Mouse (Mus musculus): ENCODE results near the gene Col2a1. TPM values are rescaled to one million over a fixed set of nuclear protein-coding genes. Genes with fewer than 3 reads are reported as not detected.
A peak's percentile ranks its signal among the peaks of the same experiment; 100 is the strongest.

The Col2a1 gene
- 208 and 219 TPM in 2 replicates for polyA plus RNA-seq (2014; fragmentation: Nextera tagmentation; extraction: Ambion mirVana)

GRCm38 (mm10) chr15:98003822-98004739, at the start of gene Col2a1:
Gene Col2a1 (minus strand): TSS chr15:98004695.
- H3K9me3 ChIP-seq (ENCODE audit: control insufficient read depth, low read length), result no peaks in the 10 kb centered on the region
- H3K4me1 ChIP-seq (ENCODE audit: control insufficient read depth, insufficient read depth, low read length), result peaks cover 30% of the 10 kb centered on the region
- peak within 1 kb of the TSS; percentile 92 for H3K9ac ChIP-seq (ENCODE audit: low read length)
- H3K27me3 ChIP-seq (ENCODE audit: control insufficient read depth, insufficient read depth, low read length), result 0 out of 2 replicates have a peak, but pooled peaks cover 4% of the 10 kb centered on the region
- H3K4me2 ChIP-seq (ENCODE audit: low read depth), result peak within 1 kb of the TSS; percentile 82
- DNase-seq (ENCODE audit: low spot score) (peak; percentile 82), ATAC-seq (ENCODE audit: insufficient read depth, low FRiP score, low TSS enrichment) (peak; percentile 11)
- WGBS, result under 1% methylated on average over 44 of the region's 59 CpGs
- no peaks in the 10 kb centered on the region for H3K36me3 ChIP-seq (ENCODE audit: control insufficient read depth, insufficient read depth, low read length)
- peak within 1 kb of the TSS; percentile 93 for H3K27ac ChIP-seq (ENCODE audit: low read depth, low read length)
- peak within 1 kb of the TSS; percentile 71 for H3K4me3 ChIP-seq (ENCODE audit: low read depth, low read length)

- peaks cover 15% of the 10 kb centered on the region; the same call in 1 of the 2 replicates for H3K36me3 ChIP-seq (ENCODE audit: control insufficient read depth, insufficient read depth, low read length)
These were observed 47.2 kb upstream of the Col2a1 start for GRCm38 (mm10) chr15:98051685-98052084.

GRCm38 (mm10) chr15:98048918-98049700, 44.6 kb upstream of the Col2a1 start:
- Histone ChIP-seq H3K4me1 (ENCODE audit: control insufficient read depth, insufficient read depth, low read length) (no peaks in the 10 kb centered on the region), H3K4me2 (ENCODE audit: low read depth) (no peak overlapping the region), H3K27ac (ENCODE audit: low read depth, low read length) (no peak overlapping the region), H3K36me3 (ENCODE audit: control insufficient read depth, insufficient read depth, low read length) (peaks cover 27% of the 10 kb centered on the region), H3K4me3 (ENCODE audit: low read depth, low read length) (no peak overlapping the region), H3K27me3 (ENCODE audit: control insufficient read depth, insufficient read depth, low read length) (no peaks in the 10 kb centered on the region), H3K9ac (ENCODE audit: low read length) (no peak overlapping the region), H3K9me3 (ENCODE audit: control insufficient read depth, low read length) (no peaks in the 10 kb centered on the region)
- whole genome bisulfite sequencing, result 93% methylated on average over 13 of the region's 13 CpGs
- no peak for DNase-seq (ENCODE audit: low spot score)
- no peak for ATAC-seq (ENCODE audit: insufficient read depth, low FRiP score, low TSS enrichment)

More at GRCm38 (mm10) chr15:98051685-98052084, 47.2 kb upstream of the Col2a1 start:
- no peaks in the 10 kb centered on the region for H3K4me1 ChIP-seq (ENCODE audit: control insufficient read depth, insufficient read depth, low read length)
- H3K27ac ChIP-seq (ENCODE audit: low read depth, low read length), result no peak overlapping the region
- H3K9ac ChIP-seq (ENCODE audit: low read length), result no peak overlapping the region
- H3K4me2 ChIP-seq (ENCODE audit: low read depth), result no peak overlapping the region
- DNase-seq (ENCODE audit: low spot score), result no peak
- no peaks in the 10 kb centered on the region for H3K9me3 ChIP-seq (ENCODE audit: control insufficient read depth, low read length)
- no peak overlapping the region for H3K4me3 ChIP-seq (ENCODE audit: low read depth, low read length)
- no peaks in the 10 kb centered on the region for H3K27me3 ChIP-seq (ENCODE audit: control insufficient read depth, insufficient read depth, low read length)
- 93% methylated on average over 5 of the region's 5 CpGs for WGBS
- no peak for ATAC-seq (ENCODE audit: insufficient read depth, low FRiP score, low TSS enrichment)

GRCm38 (mm10) chr15:98044387-98044786, 39.9 kb upstream of the Col2a1 start:
- no peak overlapping the region for H3K9ac ChIP-seq (ENCODE audit: low read length)
- no peak overlapping the region for H3K27ac ChIP-seq (ENCODE audit: low read depth, low read length)
- DNase-seq (ENCODE audit: low spot score), result no peak
- no peak overlapping the region for H3K4me3 ChIP-seq (ENCODE audit: low read depth, low read length)
- H3K27me3 ChIP-seq (ENCODE audit: control insufficient read depth, insufficient read depth, low read length), result no peaks in the 10 kb centered on the region
- no peak overlapping the region for H3K4me2 ChIP-seq (ENCODE audit: low read depth)
- H3K36me3 ChIP-seq (ENCODE audit: control insufficient read depth, insufficient read depth, low read length), result peaks cover 26% of the 10 kb centered on the region
- no peak for ATAC-seq (ENCODE audit: insufficient read depth, low FRiP score, low TSS enrichment)
- no peaks in the 10 kb centered on the region for H3K4me1 ChIP-seq (ENCODE audit: control insufficient read depth, insufficient read depth, low read length)
- 94% methylated on average over 5 of the region's 5 CpGs for WGBS
- no peaks in the 10 kb centered on the region for H3K9me3 ChIP-seq (ENCODE audit: control insufficient read depth, low read length)

- H3K4me2 ChIP-seq (ENCODE audit: low read depth), result no peak overlapping the region
- H3K9me3 ChIP-seq (ENCODE audit: control insufficient read depth, low read length), result no peaks in the 10 kb centered on the region
- H3K27me3 ChIP-seq (ENCODE audit: control insufficient read depth, insufficient read depth, low read length), result no peaks in the 10 kb centered on the region
- no peak overlapping the region for H3K9ac ChIP-seq (ENCODE audit: low read length)
- ATAC-seq (ENCODE audit: insufficient read depth, low FRiP score, low TSS enrichment) (no peak), DNase-seq (ENCODE audit: low spot score) (no peak)
- peaks cover 27% of the 10 kb centered on the region for H3K36me3 ChIP-seq (ENCODE audit: control insufficient read depth, insufficient read depth, low read length)
- H3K27ac ChIP-seq (ENCODE audit: low read depth, low read length), result no peak overlapping the region
- 96% methylated on average over 6 of the region's 6 CpGs for WGBS
- H3K4me3 ChIP-seq (ENCODE audit: low read depth, low read length), result no peak overlapping the region
- no peaks in the 10 kb centered on the region for H3K4me1 ChIP-seq (ENCODE audit: control insufficient read depth, insufficient read depth, low read length)
These were observed 39.5 kb upstream of the Col2a1 start for GRCm38 (mm10) chr15:98043967-98044366.

GRCm38 (mm10) chr15:98042508-98042907, 38.0 kb upstream of the Col2a1 start:
- Histone ChIP-seq H3K36me3 (ENCODE audit: control insufficient read depth, insufficient read depth, low read length) (peaks cover 25% of the 10 kb centered on the region), H3K27ac (ENCODE audit: low read depth, low read length) (no peak overlapping the region), H3K4me1 (ENCODE audit: control insufficient read depth, insufficient read depth, low read length) (no peaks in the 10 kb centered on the region), H3K4me2 (ENCODE audit: low read depth) (no peak overlapping the region), H3K27me3 (ENCODE audit: control insufficient read depth, insufficient read depth, low read length) (no peaks in the 10 kb centered on the region), H3K4me3 (ENCODE audit: low read depth, low read length) (no peak overlapping the region), H3K9ac (ENCODE audit: low read length) (no peak overlapping the region), H3K9me3 (ENCODE audit: control insufficient read depth, low read length) (no peaks in the 10 kb centered on the region)
- no peak for DNase-seq (ENCODE audit: low spot score)
- no peak for ATAC-seq (ENCODE audit: insufficient read depth, low FRiP score, low TSS enrichment)
- WGBS, result 90% methylated on average over 12 of the region's 12 CpGs

- peaks cover 18% of the 10 kb centered on the region for H3K36me3 ChIP-seq (ENCODE audit: control insufficient read depth, insufficient read depth, low read length)
These were observed 35.2 kb upstream of the Col2a1 start for GRCm38 (mm10) chr15:98039682-98040081.

GRCm38 (mm10) chr15:98036578-98036977, 32.1 kb upstream of the Col2a1 start:
- Histone ChIP-seq H3K9me3 (ENCODE audit: control insufficient read depth, low read length) (no peaks in the 10 kb centered on the region), H3K4me3 (ENCODE audit: low read depth, low read length) (no peak overlapping the region), H3K27ac (ENCODE audit: low read depth, low read length) (no peak overlapping the region), H3K27me3 (ENCODE audit: control insufficient read depth, insufficient read depth, low read length) (no peaks in the 10 kb centered on the region), H3K9ac (ENCODE audit: low read length) (no peak overlapping the region), H3K36me3 (ENCODE audit: control insufficient read depth, insufficient read depth, low read length) (peaks cover 9% of the 10 kb centered on the region), H3K4me1 (ENCODE audit: control insufficient read depth, insufficient read depth, low read length) (peaks cover 9% of the 10 kb centered on the region), H3K4me2 (ENCODE audit: low read depth) (no peak overlapping the region)
- WGBS, result 92% methylated on average over 5 of the region's 5 CpGs
- no peak for DNase-seq (ENCODE audit: low spot score)
- ATAC-seq (ENCODE audit: insufficient read depth, low FRiP score, low TSS enrichment), result no peak

More at GRCm38 (mm10) chr15:98039682-98040081, 35.2 kb upstream of the Col2a1 start:
- no peak for ATAC-seq (ENCODE audit: insufficient read depth, low FRiP score, low TSS enrichment)
- H3K9ac ChIP-seq (ENCODE audit: low read length), result no peak overlapping the region
- 93% methylated on average over 10 of the region's 10 CpGs for whole genome bisulfite sequencing
- no peak overlapping the region for H3K4me2 ChIP-seq (ENCODE audit: low read depth)
- H3K27ac ChIP-seq (ENCODE audit: low read depth, low read length), result no peak overlapping the region
- H3K27me3 ChIP-seq (ENCODE audit: control insufficient read depth, insufficient read depth, low read length), result no peaks in the 10 kb centered on the region
- H3K4me3 ChIP-seq (ENCODE audit: low read depth, low read length), result no peak overlapping the region
- no peak for DNase-seq (ENCODE audit: low spot score)
- peaks cover 8% of the 10 kb centered on the region for H3K4me1 ChIP-seq (ENCODE audit: control insufficient read depth, insufficient read depth, low read length)
- no peaks in the 10 kb centered on the region for H3K9me3 ChIP-seq (ENCODE audit: control insufficient read depth, low read length)

Data from neural tube, embryonic 11.5 days (tissue).